Comparison of ENCODE assay signal across 17 mouse cellular contexts in the genomic region with DNA sequence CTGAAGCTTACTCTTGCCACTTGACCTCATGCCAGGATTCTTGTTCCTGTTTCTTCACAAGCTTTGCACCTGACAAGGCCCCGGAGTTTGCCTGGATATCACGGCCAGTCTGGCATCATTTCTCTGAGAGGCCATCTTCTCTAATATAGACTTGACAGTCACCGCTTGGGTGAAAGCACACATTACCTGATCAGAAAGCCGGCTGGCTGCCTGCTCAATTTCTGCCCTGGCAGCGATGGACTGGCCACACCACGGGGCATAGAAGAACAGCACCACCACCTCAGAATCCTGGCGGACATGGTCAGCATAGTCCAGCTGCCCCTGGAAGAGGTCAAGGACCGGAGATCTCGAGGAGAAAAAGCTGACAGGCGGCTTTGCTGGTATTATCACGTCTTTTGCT. TPM values are rescaled to one million over a fixed set of nuclear protein-coding genes. Genes with fewer than 3 reads are reported as not detected.
A peak's percentile ranks its signal among the peaks of the same experiment; 100 is the strongest.
DNase-seq lines count a peak whose midpoint lies in the region; ATAC-seq lines count a peak whose summit lies in the region.
"Had no signal": no experiment of that assay in that cellular context is flagged by ENCODE, and none has a peak within 500 bp of the region (broad histone marks: within the 10 kb centered on the region; RNA-seq: fewer than 3 reads in every experiment).

No protein-coding gene starts in this region.

- H3K4me3 ChIP-seq in kidney, embryonic 15.5 days (replicated peaks) = no peak overlapping the region
- H3K4me3 ChIP-seq in heart, embryonic 10.5 days = no peak overlapping the region
- H3K4me3 ChIP-seq: forebrain, embryonic 10.5 days; hindbrain, embryonic 13.5 days; neural tube, embryonic 15.5 days had no signal

- H3K9me3 ChIP-seq in kidney, embryonic 15.5 days (replicated peaks) = no peaks in the 10 kb centered on the region
- H3K9me3 ChIP-seq in heart, embryonic 10.5 days = no peaks in the 10 kb centered on the region
- H3K9me3 ChIP-seq: forebrain, embryonic 10.5 days; hindbrain, embryonic 13.5 days; neural tube, embryonic 15.5 days had no signal

- WGBS in kidney, embryonic 15.5 days = 89% methylated on average over 11 of the region's 11 CpGs
- 89% methylated on average over 11 of the region's 11 CpGs for WGBS in heart, embryonic 10.5 days

- no peak overlapping the region for H3K9ac ChIP-seq in kidney, embryonic 15.5 days
- H3K9ac ChIP-seq: forebrain, postnatal 0 days; hindbrain, embryonic 13.5 days; lung, embryonic 14.5 days; neural tube, embryonic 15.5 days had no signal

- no peak overlapping the region for H3K27ac ChIP-seq in kidney, embryonic 15.5 days
- H3K27ac ChIP-seq in heart, embryonic 10.5 days = no peak overlapping the region
- H3K27ac ChIP-seq: forebrain, embryonic 10.5 days; hindbrain, embryonic 13.5 days; neural tube, embryonic 15.5 days had no signal

- H3K4me2 ChIP-seq in kidney, embryonic 15.5 days = no peak overlapping the region
- H3K4me2 ChIP-seq: heart, embryonic 11.5 days; hindbrain, embryonic 13.5 days; lung, embryonic 14.5 days; neural tube, embryonic 15.5 days had no signal

- no peak for ATAC-seq in kidney, embryonic 15.5 days (replicated peaks; ENCODE audit: low FRiP score)
- ATAC-seq: forebrain, postnatal 0 days; midbrain, embryonic 16.5 days had no signal

- H3K4me1 ChIP-seq in kidney, embryonic 15.5 days = peaks cover 14% of the 10 kb centered on the region
- peaks cover 14% of the 10 kb centered on the region for H3K4me1 ChIP-seq in heart, embryonic 10.5 days

- peaks cover 45% of the 10 kb centered on the region for H3K36me3 ChIP-seq in kidney, embryonic 15.5 days
- peaks cover 47% of the 10 kb centered on the region for H3K36me3 ChIP-seq in heart, embryonic 10.5 days

- peak; percentile 32 for DNase-seq in kidney, adult 18-20 months
- DNase-seq in cerebellum, adult 11 months = peak; percentile 58
- peak; percentile 74 for DNase-seq in cerebellum, adult 9-11 months
- DNase-seq in kidney, postnatal 14 days = peak; percentile 17
- DNase-seq in heart, embryonic 10.5 days (ENCODE audit: low spot score) = no peak
- DNase-seq in urinary bladder, postnatal 14 days (ENCODE audit: low spot score) = no peak
- DNase-seq: forebrain, postnatal 0 days; heart, postnatal 10 days; liver; lung, embryonic 14.5 days; lung, postnatal 36 days had no signal

- no peaks in the 10 kb centered on the region for H3K27me3 ChIP-seq in kidney, embryonic 15.5 days
- no peaks in the 10 kb centered on the region for H3K27me3 ChIP-seq in heart, embryonic 10.5 days (ENCODE audit: insufficient read depth, poor library complexity, severe bottlenecking)
- H3K27me3 ChIP-seq: hindbrain, embryonic 13.5 days; neural tube, embryonic 15.5 days had no signal

RNA-seq across cellular contexts. Expression of gene Txndc11, which starts 6.1 kb away (rescaled TPM):
- polyA plus RNA-seq in kidney, embryonic 15.5 days (2015; fragmentation: Nextera tagmentation; extraction: Ambion mirVana) = 32.8 and 35.7 TPM in 2 replicates
- 32.8 and 40.8 TPM in 2 replicates for polyA plus RNA-seq in heart, embryonic 10.5 days (2016; fragmentation: Nextera tagmentation; extraction: Ambion mirVana)

RNA-seq across cellular contexts. Expression of gene Zc3h7a, which starts 47.9 kb away (rescaled TPM):
- polyA plus RNA-seq in kidney, embryonic 15.5 days (2015; fragmentation: Nextera tagmentation; extraction: Ambion mirVana) = 89.4 and 89.9 TPM in 2 replicates
- polyA plus RNA-seq in heart, embryonic 10.5 days (2016; fragmentation: Nextera tagmentation; extraction: Ambion mirVana) = 78.2 and 82.7 TPM in 2 replicates

Comparison
In these comparisons a context has a peak if more than half of its experiments do, and no peak if none do; other contexts are left out.
1. DNase-seq: peak in kidney, adult 18-20 months (single experiment), cerebellum, adult 11 months (single experiment), cerebellum, adult 9-11 months (single experiment) and kidney, postnatal 14 days (single experiment); none in heart, embryonic 10.5 days (single experiment) and urinary bladder, postnatal 14 days (single experiment).